Mouse (Mus musculus) CH12.LX (cell line): ENCODE results near the gene Acot7. TPM values are rescaled to one million over a fixed set of nuclear protein-coding genes. Genes with fewer than 3 reads are reported as not detected.

ENCODE experiments used
- DNase-seq: peaks from one replicate; pipeline ENCODE4 v3.0.0-alpha.2; 2013; ENCODE audit errors: extremely low read depth
- H3K27ac ChIP-seq: 2 replicates; pipeline ENCODE4 v1.5.1; 2012; ENCODE audit warnings: low read depth, mild to moderate bottlenecking, control low read depth, moderate library complexity; ENCODE audit not compliant: insufficient read depth
- H3K27me3 ChIP-seq: replicated peaks from 2 replicates; pipeline ENCODE3; 2012; ENCODE audit warnings: inconsistent platforms
- H3K36me3 ChIP-seq, 2 experiments: replicated peaks in 1 of 2; 2 replicates each; pipeline versions ENCODE3 to v1.6.1; 2012; ENCODE audit warnings: inconsistent platforms in 1 of 2, low read length in 1 of 2, mild to moderate bottlenecking in 1 of 2, mixed read lengths in 1 of 2, moderate library complexity in 1 of 2; ENCODE audit not compliant: control insufficient read depth in 1 of 2, insufficient read depth in 1 of 2
- H3K4me1 ChIP-seq, 2 experiments: 2 replicates each; pipeline ENCODE4 v1.6.1; 2012; ENCODE audit warnings: inconsistent platforms in 1 of 2, moderate library complexity in 1 of 2; ENCODE audit not compliant: insufficient read depth in 2 of 2, control insufficient read depth in 1 of 2
- H3K4me2 ChIP-seq: 2 replicates; pipeline ENCODE4 v1.6.1; 2012; ENCODE audit warnings: low read depth, mild to moderate bottlenecking, control low read depth; ENCODE audit not compliant: poor library complexity, insufficient read depth, severe bottlenecking
- H3K4me3 ChIP-seq, 3 experiments: fragments of 150-350 bp in 1 of 3; sonication (generic) in 1 of 3; replicated peaks in 1 of 3; 2 replicates each; pipeline versions ENCODE3 to v1.5.1; 2011 to 2012; ENCODE audit warnings: low read depth in 2 of 3, low read length in 2 of 3, mild to moderate bottlenecking in 2 of 3, moderate library complexity in 2 of 3, control low read depth in 1 of 3, improper control_type of control experiment in 1 of 3, inconsistent platforms in 1 of 3, mixed read lengths in 1 of 3; ENCODE audit not compliant: poor library complexity in 1 of 3
- H3K79me2 ChIP-seq: replicated peaks from 2 replicates; pipeline ENCODE4 v1.6.1; 2012; ENCODE audit warnings: mild to moderate bottlenecking, moderate library complexity; ENCODE audit not compliant: control insufficient read depth, poor library complexity, insufficient read depth, severe bottlenecking; ENCODE audit errors: extremely low read depth
- H3K9ac ChIP-seq: 2 replicates; pipeline ENCODE4 v1.6.1; 2012; ENCODE audit warnings: low read depth, mild to moderate bottlenecking, control low read depth, moderate library complexity; ENCODE audit not compliant: insufficient read depth
- H3K9me3 ChIP-seq: replicated peaks from 2 replicates; pipeline ENCODE3; 2012; ENCODE audit warnings: low read length, inconsistent platforms, mixed read lengths
- BHLHE40 ChIP-seq: IDR thresholded peaks from 2 replicates; pipeline ENCODE4 v1.6.1; 2011; ENCODE audit warnings: mild to moderate bottlenecking, low read depth, low read length, improper control_type of control experiment
- CHD2 ChIP-seq: IDR thresholded peaks from 2 replicates; pipeline ENCODE4 v1.6.1; 2011; ENCODE audit warnings: low read length, improper control_type of control experiment
- CTCF ChIP-seq, 2 experiments: IDR thresholded peaks in 1 of 2; conservative IDR thresholded peaks in 1 of 2; 2 replicates each; pipeline ENCODE4 v1.5.1; 2011 to 2012; ENCODE audit warnings: low read depth in 2 of 2, low read length in 2 of 2, improper control_type of control experiment in 1 of 2, inconsistent platforms in 1 of 2, mild to moderate bottlenecking in 1 of 2, moderate library complexity in 1 of 2
- ELF1 ChIP-seq: IDR thresholded peaks from 2 replicates; pipeline ENCODE4 v1.6.1; 2014; ENCODE audit warnings: low read depth, mild to moderate bottlenecking, inconsistent platforms, low read length, improper control_type of control experiment
- EP300 ChIP-seq: IDR thresholded peaks from 2 replicates; pipeline ENCODE4 v1.6.1; 2011; ENCODE audit warnings: low read length, improper control_type of control experiment
- GABPA ChIP-seq: IDR thresholded peaks from 2 replicates; pipeline ENCODE4 v1.6.1; 2012; ENCODE audit warnings: low read depth, low read length, improper control_type of control experiment, inconsistent platforms; ENCODE audit not compliant: insufficient replicate concordance
- HCFC1 ChIP-seq: IDR thresholded peaks from 2 replicates; pipeline ENCODE4 v1.6.1; 2012; ENCODE audit warnings: low read depth, mild to moderate bottlenecking, inconsistent platforms, low read length, improper control_type of control experiment
- IRF4 ChIP-seq: IDR thresholded peaks from 2 replicates; pipeline ENCODE4 v1.6.1; 2014; ENCODE audit warnings: low read depth, mild to moderate bottlenecking, inconsistent platforms, low read length, improper control_type of control experiment
- JUN ChIP-seq: IDR thresholded peaks from 2 replicates; pipeline ENCODE4 v1.6.1; 2011; ENCODE audit warnings: low read depth, mild to moderate bottlenecking, low read length, improper control_type of control experiment, moderate library complexity; ENCODE audit not compliant: insufficient read depth
- KAT2A ChIP-seq: IDR thresholded peaks from 2 replicates; pipeline ENCODE4 v1.6.1; 2012; ENCODE audit warnings: low read length, improper control_type of control experiment, inconsistent platforms; ENCODE audit not compliant: insufficient replicate concordance
- MAFK ChIP-seq: IDR thresholded peaks from 2 replicates; pipeline ENCODE4 v1.6.1; 2011; ENCODE audit warnings: low read length, improper control_type of control experiment; ENCODE audit not compliant: insufficient replicate concordance
- MAZ ChIP-seq: IDR thresholded peaks from 2 replicates; pipeline ENCODE4 v1.6.1; 2012; ENCODE audit warnings: low read depth, mild to moderate bottlenecking, inconsistent platforms, low read length, improper control_type of control experiment, moderate library complexity
- MEF2A ChIP-seq: IDR thresholded peaks from 2 replicates; pipeline ENCODE4 v1.6.1; 2014; ENCODE audit warnings: low read depth, mild to moderate bottlenecking, inconsistent platforms, low read length, improper control_type of control experiment, borderline replicate concordance
- MYC ChIP-seq: IDR thresholded peaks from 2 replicates; pipeline ENCODE4 v1.6.1; 2011; ENCODE audit warnings: low read depth, mild to moderate bottlenecking, improper control_type of control experiment, low read length
- NELFE ChIP-seq: IDR thresholded peaks from 2 replicates; pipeline ENCODE4 v1.6.1; 2011; ENCODE audit warnings: low read depth, low read length, improper control_type of control experiment
- NRF1 ChIP-seq: IDR thresholded peaks from 2 replicates; pipeline ENCODE4 v1.6.1; 2014; ENCODE audit warnings: low read depth, mild to moderate bottlenecking, inconsistent platforms, low read length, improper control_type of control experiment, moderate library complexity
- PAX5 ChIP-seq: IDR thresholded peaks from 2 replicates; pipeline ENCODE4 v1.6.1; 2012; ENCODE audit warnings: low read length, inconsistent platforms, mixed read lengths
- POLR2A ChIP-seq: IDR thresholded peaks from 2 replicates; pipeline ENCODE4 v1.6.1; 2011; ENCODE audit warnings: low read depth, mild to moderate bottlenecking, improper control_type of control experiment, low read length
- POLR2AphosphoS2 ChIP-seq: IDR thresholded peaks from 2 replicates; pipeline ENCODE4 v1.6.1; 2011; ENCODE audit warnings: low read depth, low read length, improper control_type of control experiment
- RCOR1 ChIP-seq: conservative IDR thresholded peaks from 2 replicates; pipeline ENCODE4 v1.6.1; 2012; ENCODE audit warnings: low read depth, mild to moderate bottlenecking, inconsistent platforms, low read length, improper control_type of control experiment
- SMC3 ChIP-seq: IDR thresholded peaks from 2 replicates; pipeline ENCODE4 v1.6.1; 2011; ENCODE audit warnings: low read depth, low read length, improper control_type of control experiment
- TBP ChIP-seq: conservative IDR thresholded peaks from 2 replicates; pipeline ENCODE4 v1.6.1; 2011; ENCODE audit warnings: low read depth, low read length, improper control_type of control experiment
- TCF12 ChIP-seq: IDR thresholded peaks from 2 replicates; pipeline ENCODE4 v1.6.1; 2014; ENCODE audit warnings: low read depth, mild to moderate bottlenecking, inconsistent platforms, low read length, improper control_type of control experiment
- UBTF ChIP-seq: IDR thresholded peaks from 2 replicates; pipeline ENCODE4 v1.6.1; 2012; ENCODE audit warnings: low read depth, mild to moderate bottlenecking, inconsistent platforms, low read length, improper control_type of control experiment, moderate library complexity
- USF1 ChIP-seq: IDR thresholded peaks from 2 replicates; pipeline ENCODE4 v1.6.1; 2014; ENCODE audit warnings: low read depth, mild to moderate bottlenecking, inconsistent platforms, low read length, improper control_type of control experiment
- USF2 ChIP-seq: conservative IDR thresholded peaks from 2 replicates; pipeline ENCODE4 v1.6.1; 2011; ENCODE audit warnings: low read depth, low read length, improper control_type of control experiment
- ZC3H11A ChIP-seq: IDR thresholded peaks from 2 replicates; pipeline ENCODE4 v1.6.1; 2012; ENCODE audit warnings: low read depth, mild to moderate bottlenecking, inconsistent platforms, low read length, improper control_type of control experiment
- ZMIZ1 ChIP-seq: IDR thresholded peaks from 2 replicates; pipeline ENCODE4 v1.6.1; 2012; ENCODE audit warnings: low read depth, mild to moderate bottlenecking, inconsistent platforms, low read length, improper control_type of control experiment
- ZNF384 ChIP-seq: IDR thresholded peaks from 2 replicates; pipeline ENCODE4 v1.6.1; 2012; ENCODE audit warnings: low read depth, low read length, improper control_type of control experiment, inconsistent platforms
- dilution Hi-C: fragments of 300-500 bp; cut with MboI; formaldehyde crosslinking; loops from 2 replicates; pipeline ENCODE4 v1.14.3; 2020; ENCODE audit warnings: low sequenced_read_pairs; ENCODE audit not compliant: extremely low pct_unique_long_range_greater_than_20kb, extremely low pct_ligation_motif_present
- in situ Hi-C: fragments of 300-500 bp; cut with MboI; formaldehyde crosslinking; loops from 3 replicates; pipeline ENCODE4 v1.14.3; 2019; ENCODE audit warnings: low sequenced_read_pairs, low pct_ligation_motif_present, low pct_unique_long_range_greater_than_20kb, mixed read lengths
- polyA plus RNA-seq: library from polyadenylated mRNA; unstranded; fragments of >175 nt; gene quantifications from 2 replicates; pipeline ENCODE4 v1.2.1, GENCODE M21; 2012; ENCODE audit warnings: low read depth; ENCODE audit not compliant: insufficient read length
- total RNA-seq, 2 experiments: library from RNA; depleted of rRNA; stranded (reverse); fragments of 300-350 nt in 1 of 2; fragments of >200 nt in 1 of 2; gene quantifications; 2 replicates each; pipeline ENCODE4 v1.2.3; 2012 to 2014

Gene Acot7
- total and polyA plus RNA-seq, 3 experiments = 29.0 to 71.1 (median 61.6) TPM

DNA sequence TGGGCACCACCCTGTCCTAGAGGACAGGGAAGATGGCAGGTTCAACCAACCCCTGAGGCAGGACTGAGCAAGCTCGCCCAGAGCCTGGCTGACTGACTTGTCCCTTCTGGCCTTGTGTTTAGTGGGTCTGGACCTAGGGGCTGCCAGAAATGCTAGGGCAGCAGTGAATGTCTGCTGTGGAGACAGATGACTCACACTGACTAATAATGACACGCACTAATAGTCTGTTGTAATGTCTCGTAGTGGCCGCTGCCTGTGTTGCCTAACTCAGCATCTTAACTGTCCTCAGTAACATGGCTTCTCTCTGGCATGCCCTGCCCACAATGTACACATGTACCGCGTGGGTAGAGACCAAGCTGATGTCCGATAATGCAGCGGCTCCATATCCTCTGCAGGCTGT is 82.5 kb downstream of the Acot7 start:
- no peak overlapping the region for H3K4me2 ChIP-seq
- TF ChIP-seq BHLHE40 (no peak), CTCF (conservative IDR thresholded peaks at IDR 0.05 in 1 of 2, IDR thresholded peaks at IDR 0.05 in 1 of 2; ENCODE audit: low read depth in 2 of 2, low read length in 2 of 2) (no peak), ZMIZ1 (no peak), RCOR1 (no peak), TBP (no peak), MEF2A (no peak)
- H3K27ac ChIP-seq = no peak overlapping the region
- H3K4me3 ChIP-seq = no peak overlapping the region
- DNase-seq = no peak
- H3K36me3 ChIP-seq = peaks cover 4 to 90% of the 10 kb centered on the region in 2 experiments
- no peaks in the 10 kb centered on the region for H3K9me3 ChIP-seq
- no peaks in the 10 kb centered on the region for H3K79me2 ChIP-seq
- in situ Hi-C loops (no loop called here), dilution Hi-C loops (no loop called here)
- H3K9ac ChIP-seq = no peak overlapping the region
- no peaks in the 10 kb centered on the region for H3K27me3 ChIP-seq
- H3K4me1 ChIP-seq = peaks cover 0 to 39% of the 10 kb centered on the region in 2 experiments; a peak in 3 of 4 replicates

DNA sequence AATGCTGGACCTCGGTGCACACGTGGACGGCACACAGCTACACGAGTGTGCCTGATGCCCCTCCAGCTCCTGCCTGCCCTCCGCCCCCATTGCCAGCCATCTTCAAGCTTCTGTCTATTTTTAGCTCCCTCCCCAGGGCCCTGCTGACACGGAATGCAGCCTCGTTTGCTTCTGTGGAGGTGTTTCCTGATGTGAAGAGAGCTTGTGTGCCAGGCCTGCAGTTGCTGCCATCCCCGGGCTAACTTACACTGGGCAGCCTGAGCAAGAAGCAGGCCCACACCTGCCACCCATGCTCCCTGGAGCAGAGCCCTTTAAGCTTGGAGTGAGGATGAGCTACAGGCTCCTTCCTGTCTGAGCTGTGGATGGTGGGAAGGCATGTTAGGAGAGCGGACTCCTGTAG is 84.3 kb downstream of the Acot7 start:
- H3K36me3 ChIP-seq = peaks cover 4 to 79% of the 10 kb centered on the region in 2 experiments

DNA sequence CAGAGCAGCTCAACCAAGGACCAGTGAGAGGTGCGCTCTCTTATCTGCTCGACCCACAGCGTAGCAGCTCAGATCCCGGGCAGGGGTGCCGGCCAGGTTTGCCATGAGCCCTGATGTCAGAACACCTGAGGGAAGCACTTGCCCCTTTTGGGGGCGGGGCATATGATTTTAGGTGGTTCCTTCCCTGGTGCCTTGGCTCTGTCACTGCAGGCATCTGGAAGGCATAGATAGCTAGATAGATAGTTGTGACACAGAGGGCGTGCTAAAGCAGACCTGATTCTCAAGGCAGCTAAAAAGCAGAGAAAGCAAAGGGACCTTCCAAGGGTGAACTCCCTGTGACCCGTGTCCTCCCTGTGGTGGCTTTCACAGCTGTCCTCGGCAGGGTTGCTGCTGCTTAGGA is 85.2 kb downstream of the Acot7 start:
- no peak overlapping the region for H3K27ac ChIP-seq
- DNase-seq = no peak
- H3K9me3 ChIP-seq = no peaks in the 10 kb centered on the region
- TF ChIP-seq MYC (no peak), UBTF (no peak), POLR2A (no peak), MAZ (no peak), USF1 (no peak), ZMIZ1 (no peak), RCOR1 (no peak), IRF4 (no peak), USF2 (no peak), POLR2AphosphoS2 (no peak), KAT2A (no peak), MAFK (no peak), JUN (no peak), HCFC1 (no peak)
- H3K4me1 ChIP-seq = peaks cover 0 to 54% of the 10 kb centered on the region in 2 experiments; a peak in 3 of 4 replicates
- H3K4me2 ChIP-seq = no peak overlapping the region
- H3K27me3 ChIP-seq = no peaks in the 10 kb centered on the region
- no peaks in the 10 kb centered on the region for H3K79me2 ChIP-seq
- no peak overlapping the region for H3K9ac ChIP-seq
- no peak overlapping the region for H3K4me3 ChIP-seq
- H3K36me3 ChIP-seq = peaks cover 4 to 81% of the 10 kb centered on the region in 2 experiments
- in situ Hi-C loops (no loop called here), dilution Hi-C loops (no loop called here)

More for the DNA sequence above, 84.3 kb downstream of the Acot7 start:
- Histone ChIP-seq H3K9me3 (no peaks in the 10 kb centered on the region), H3K4me3 (no peak overlapping the region), H3K4me1 (peaks cover 0 to 48% of the 10 kb centered on the region in 2 experiments; a peak in 3 of 4 replicates), H3K4me2 (no peak overlapping the region), H3K27ac (no peak overlapping the region), H3K9ac (no peak overlapping the region), H3K79me2 (no peaks in the 10 kb centered on the region), H3K27me3 (no peaks in the 10 kb centered on the region)
- dilution Hi-C loops (no loop called here), in situ Hi-C loops (no loop called here)
- TF ChIP-seq ZNF384 = no peak
- TF ChIP-seq TBP = no peak
- TF ChIP-seq NELFE = no peak
- TF ChIP-seq TCF12 = no peak
- no peak for TF ChIP-seq ZC3H11A
- TF ChIP-seq POLR2AphosphoS2 = no peak
- TF ChIP-seq IRF4 = no peak
- no peak for TF ChIP-seq KAT2A
- no peak for TF ChIP-seq ZMIZ1
- TF ChIP-seq MAFK = no peak
- TF ChIP-seq ELF1 = no peak
- TF ChIP-seq USF2 = no peak
- no peak for TF ChIP-seq SMC3
- TF ChIP-seq NRF1 = no peak
- TF ChIP-seq PAX5 = no peak
- no peak for TF ChIP-seq EP300
- TF ChIP-seq USF1 = no peak
- TF ChIP-seq CHD2 = no peak
- no peak for TF ChIP-seq CTCF (conservative IDR thresholded peaks at IDR 0.05 in 1 of 2, IDR thresholded peaks at IDR 0.05 in 1 of 2; ENCODE audit: low read depth in 2 of 2, low read length in 2 of 2)
- TF ChIP-seq GABPA = no peak
- DNase-seq = no peak
